Mouse (Mus musculus) adrenal gland, postnatal 36 days (tissue): ENCODE data around the gene Arhgef26. TPM values are rescaled to one million over a fixed set of nuclear protein-coding genes. Genes with fewer than 3 reads are reported as not detected.

ENCODE experiments used
- DNase-seq, 2 experiments: peaks; one replicate each; pipeline ENCODE4 v3.0.0; 2021; ENCODE audit warnings: mixed read lengths in 1 of 2
- total RNA-seq, 2 experiments: library from RNA; stranded (reverse); gene quantifications; 2 replicates each; pipeline ENCODE4 v1.2.3; 2021

Arhgef26 gene
- total RNA-seq, 2 experiments from 2014 or later: 1.8 to 2.5 TPM

- DNase-seq: no peak
These were observed 44.7 kb downstream of the Arhgef26 start for GRCm38 (mm10) chr3:62382853-62383252.

- no peak for DNase-seq
These were observed 54.5 kb downstream of the Arhgef26 start for GRCm38 (mm10) chr3:62392636-62393035.

GRCm38 (mm10) chr3:62394284-62394683 is 56.1 kb downstream of the Arhgef26 start:
- DNase-seq: no peak

GRCm38 (mm10) chr3:62395368-62395767 is 57.2 kb downstream of the Arhgef26 start:
- no peak for DNase-seq

- no peak for DNase-seq
These were observed 58.0 kb downstream of the Arhgef26 start for GRCm38 (mm10) chr3:62396109-62396508.

- DNase-seq: no peak
These were observed 60.0 kb downstream of the Arhgef26 start for GRCm38 (mm10) chr3:62398094-62398493.

- no peak for DNase-seq
These were observed 61.9 kb downstream of the Arhgef26 start for GRCm38 (mm10) chr3:62399826-62400746.

- no peak for DNase-seq
These were observed 64.3 kb downstream of the Arhgef26 start for GRCm38 (mm10) chr3:62402466-62402865.

- no peak for DNase-seq
These were observed 66.5 kb downstream of the Arhgef26 start for GRCm38 (mm10) chr3:62404477-62405246.

- no peak for DNase-seq
These were observed 71.5 kb downstream of the Arhgef26 start for GRCm38 (mm10) chr3:62409555-62410182.

- DNase-seq: no peak
These were observed 72.3 kb downstream of the Arhgef26 start for GRCm38 (mm10) chr3:62410491-62410890.

- DNase-seq: no peak
These were observed 74.6 kb downstream of the Arhgef26 start for GRCm38 (mm10) chr3:62412704-62413103.

GRCm38 (mm10) chr3:62414926-62415325 is 76.8 kb downstream of the Arhgef26 start:
- no peak for DNase-seq

GRCm38 (mm10) chr3:62417458-62417857 is 79.3 kb downstream of the Arhgef26 start:
- DNase-seq: no peak

- DNase-seq: no peak
These were observed 80.4 kb downstream of the Arhgef26 start for GRCm38 (mm10) chr3:62418387-62419138.

GRCm38 (mm10) chr3:62433675-62434074 is 95.5 kb downstream of the Arhgef26 start:
- no peak for DNase-seq

- no peak for DNase-seq
These were observed 97.8 kb downstream of the Arhgef26 start for GRCm38 (mm10) chr3:62435923-62436322.

GRCm38 (mm10) chr3:62440431-62440969 is 102.4 kb downstream of the Arhgef26 start:
- no peak for DNase-seq

GRCm38 (mm10) chr3:62443582-62444194 is 105.5 kb downstream of the Arhgef26 start:
- no peak for DNase-seq

GRCm38 (mm10) chr3:62446271-62446670 is 108.1 kb downstream of the Arhgef26 start:
- DNase-seq: no peak

- DNase-seq: no peak
These were observed 109.0 kb downstream of the Arhgef26 start for GRCm38 (mm10) chr3:62447151-62447550.
